Mouse (Mus musculus) left cerebral cortex, postnatal 10 days (tissue): ENCODE data around the gene Dnajb4. TPM values are rescaled to one million over a fixed set of nuclear protein-coding genes. Genes with fewer than 3 reads are reported as not detected.
"Not testable (repeated sequence)": the region's sequence is repeated elsewhere in the genome, so short reads cannot be mapped to it uniquely, and the experiment has no call there.

Source experiments
- DNase-seq, 2 experiments: peaks; one replicate each; pipeline ENCODE4 v3.0.0; 2021 to 2022; ENCODE audit warnings: low spot score in 2 of 2, mixed read lengths in 1 of 2; ENCODE audit errors: extremely low spot score in 1 of 2
- intact Hi-C: fragments of 180-260 bp; cut with DNase I; formaldehyde crosslinking; loops from one replicate; pipeline ENCODE4 v1.15.1; 2025
- total RNA-seq, 2 experiments: library from RNA; stranded (reverse); gene quantifications; 2 replicates each; pipeline ENCODE4 v1.2.3; 2021

The Dnajb4 gene
- total RNA-seq = 10 to 100 TPM; 47.4 to 51.2 TPM

GRCm38 (mm10) chr3:152209967-152210634 lies at the start of gene Dnajb4, which contains the start of gene Fubp1:
TSS of gene Dnajb4 (minus strand) at chr3:152210302.
TSS of gene Fubp1 (plus strand) at chr3:152210422.
- intact Hi-C loops = loop anchor here (5.0 kb wide), 1 partner anchor 98 kb away; no protein-coding TSS in a partner anchor
- peak; percentile 99 to 100 for DNase-seq

DNA sequence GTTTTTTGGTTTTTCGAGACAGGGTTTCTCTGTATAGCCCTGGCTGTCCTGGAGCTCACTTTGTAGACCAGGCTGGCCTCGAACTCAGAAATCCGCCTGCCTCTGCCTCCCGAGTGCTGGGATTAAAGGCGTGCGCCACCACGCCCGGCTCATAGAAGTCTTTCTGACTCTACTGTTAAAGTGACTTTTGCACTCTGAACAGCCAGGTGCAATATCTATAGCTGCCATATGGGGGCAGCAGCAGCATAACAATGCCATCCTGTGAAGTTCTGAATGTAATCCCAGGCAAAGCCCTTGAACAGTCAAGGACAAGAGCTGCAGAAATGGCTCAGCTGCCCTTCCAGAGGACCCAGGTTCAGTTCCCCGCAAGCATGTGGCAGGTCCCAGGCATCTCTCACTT lies 49.3 kb upstream of the Dnajb4 start:
- intact Hi-C loops = not testable (repeated sequence)
- DNase-seq = peak; percentile 52 to 73

GRCm38 (mm10) chr3:152257528-152257927 lies 47.4 kb upstream of the Dnajb4 start:
- no peak for DNase-seq

GRCm38 (mm10) chr3:152250487-152250886 lies 40.4 kb upstream of the Dnajb4 start:
- intact Hi-C loops = no loop called here
- DNase-seq = no peak

More at GRCm38 (mm10) chr3:152257528-152257927, 47.4 kb upstream of the Dnajb4 start:
- intact Hi-C loops = no loop called here

- intact Hi-C loops = no loop called here
- DNase-seq = no peak
These were observed 37.6 kb upstream of the Dnajb4 start for GRCm38 (mm10) chr3:152247708-152248107.

DNA sequence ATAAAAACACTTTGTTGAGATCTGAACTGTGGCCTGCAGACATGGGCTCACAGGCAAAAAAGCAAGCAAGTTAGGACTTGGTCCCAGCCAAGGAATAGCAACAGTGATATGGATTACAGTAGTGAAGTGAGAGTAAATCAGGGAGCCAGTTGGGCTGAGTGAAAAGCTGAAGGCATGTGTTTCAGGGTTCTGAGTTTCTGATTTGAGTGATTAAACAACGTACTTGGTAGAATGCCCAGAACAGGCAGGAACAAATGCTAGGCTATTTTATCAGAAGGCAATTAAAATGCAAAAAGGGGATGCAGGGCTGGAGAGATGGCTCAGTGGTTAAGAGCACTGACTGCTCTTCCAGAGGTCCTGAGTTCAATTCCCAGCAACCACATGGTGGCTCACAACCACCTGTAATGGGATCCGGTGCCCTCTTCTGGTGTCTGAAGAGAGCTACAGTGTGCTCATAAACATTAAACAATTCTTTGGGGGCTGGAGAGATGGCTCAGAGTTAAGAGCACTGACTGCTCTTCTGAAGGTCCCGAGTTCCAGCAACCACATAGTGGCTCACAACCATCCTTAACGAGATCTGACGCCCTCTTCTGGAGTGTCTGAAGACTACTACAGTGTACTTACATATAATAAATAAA lies 35.3 kb upstream of the Dnajb4 start:
- intact Hi-C loops = no loop called here
- no peak for DNase-seq

DNA sequence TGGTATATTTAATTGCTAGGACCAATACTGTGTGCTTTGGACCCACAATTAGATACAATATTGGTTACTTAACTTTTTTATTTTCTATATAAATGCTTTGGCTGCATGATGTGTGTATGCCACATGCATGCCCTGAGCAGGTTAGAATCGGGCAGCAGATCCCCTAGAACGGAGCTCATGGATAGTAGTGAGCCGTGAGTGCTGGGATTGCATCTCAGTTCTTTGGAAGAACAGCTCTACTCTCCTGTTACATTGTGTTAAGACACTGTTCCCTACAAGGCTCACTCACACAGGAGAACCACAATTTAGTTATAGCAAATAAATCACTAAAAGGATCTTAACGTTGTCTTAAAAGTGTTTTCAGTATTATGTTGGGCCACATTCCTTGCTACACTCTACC lies 33.2 kb upstream of the Dnajb4 start:
- intact Hi-C loops = no loop called here

GRCm38 (mm10) chr3:152241098-152241497 lies 31.0 kb upstream of the Dnajb4 start:
- intact Hi-C loops = no loop called here
- no peak for DNase-seq

More for the DNA sequence above, 33.2 kb upstream of the Dnajb4 start:
- DNase-seq = no peak

GRCm38 (mm10) chr3:152239592-152239991 lies 29.5 kb upstream of the Dnajb4 start:
- no peak for DNase-seq
- intact Hi-C loops = no loop called here

DNA sequence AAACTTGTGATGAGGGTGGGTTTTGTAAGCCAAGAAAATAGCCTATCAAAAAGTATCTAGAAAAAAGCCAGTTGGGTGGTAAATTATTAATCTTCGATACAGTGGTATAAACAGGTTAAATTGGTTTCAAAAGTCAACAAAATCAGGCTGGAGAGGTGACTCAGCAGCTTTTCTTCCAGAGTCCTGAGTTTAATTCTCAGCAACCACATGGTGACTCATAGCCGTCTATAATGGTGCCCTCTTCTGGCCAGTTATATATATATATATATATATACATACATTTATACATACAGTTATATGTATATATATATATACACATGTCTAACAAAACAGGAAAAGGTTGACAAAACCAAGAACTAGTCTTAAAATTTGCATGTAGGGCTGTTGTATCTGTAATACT lies 28.7 kb upstream of the Dnajb4 start:
- no peak for DNase-seq
- intact Hi-C loops = no loop called here

- DNase-seq = no peak
- intact Hi-C loops = no loop called here
These were observed 25.7 kb upstream of the Dnajb4 start for GRCm38 (mm10) chr3:152235805-152236204.

DNA sequence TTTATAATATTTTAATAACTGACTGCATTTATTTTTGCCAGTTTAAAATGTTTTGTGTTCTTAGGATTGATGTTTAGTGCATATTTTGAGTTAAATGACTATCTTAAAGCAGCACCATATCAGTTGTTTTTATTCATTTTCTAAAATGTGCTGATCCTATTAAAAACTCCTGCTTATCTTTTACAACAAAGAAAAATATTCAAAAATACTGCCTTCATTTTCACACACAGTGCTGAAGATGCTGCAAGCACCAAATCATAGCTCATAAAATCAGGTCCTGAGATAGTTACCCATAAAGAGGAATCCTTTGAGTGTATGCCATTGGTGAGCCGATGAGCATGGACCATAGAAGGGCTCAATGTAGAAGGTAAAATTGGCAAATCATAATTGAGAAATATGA lies 25.1 kb upstream of the Dnajb4 start:
- no peak for DNase-seq
- intact Hi-C loops = no loop called here

DNA sequence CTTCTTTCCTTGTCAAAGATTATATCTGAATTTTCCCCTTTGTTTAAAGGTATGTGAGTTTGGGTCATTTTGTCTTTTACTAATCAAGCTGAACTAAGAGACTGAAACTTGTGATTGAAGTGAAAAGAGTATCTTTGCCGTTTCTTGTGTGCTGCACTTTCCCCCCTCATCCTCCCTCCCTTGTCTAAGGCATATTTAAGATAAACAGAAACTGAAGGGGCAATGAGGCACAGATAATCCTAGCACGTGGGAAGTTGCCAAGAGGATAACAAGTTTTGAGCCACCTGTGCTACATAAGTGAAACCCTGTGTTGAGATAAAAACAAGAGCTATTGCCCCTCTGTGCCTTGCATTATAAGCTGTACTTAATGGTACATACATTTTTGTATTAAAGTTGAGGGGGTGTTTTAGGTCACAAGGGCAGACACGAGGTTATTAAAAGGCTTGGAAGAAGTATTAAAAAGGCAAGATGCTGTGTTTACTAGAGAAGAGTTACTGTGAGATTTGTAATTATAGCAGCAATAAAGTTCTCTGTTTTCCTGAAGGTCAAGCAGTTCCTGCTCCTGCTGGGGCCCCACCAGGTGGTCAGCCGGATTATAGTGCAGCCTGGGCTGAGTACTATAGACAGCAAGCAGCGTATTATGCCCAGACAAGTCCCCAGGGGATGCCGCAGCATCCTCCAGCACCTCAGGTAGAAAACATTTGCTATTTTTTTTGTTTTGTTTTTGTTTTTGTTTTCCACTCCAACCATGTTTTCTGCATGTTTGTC lies 21.4 kb upstream of the Dnajb4 start:
- intact Hi-C loops = loop anchor here (2.0 to 5.0 kb wide), 2 partner anchors 13 to 141 kb away; no protein-coding TSS in a partner anchor
- DNase-seq = peak in 1 of 2 experiments; percentile 30

- intact Hi-C loops = no loop called here
- no peak for DNase-seq
These were observed 19.2 kb upstream of the Dnajb4 start for GRCm38 (mm10) chr3:152229271-152229670.

DNA sequence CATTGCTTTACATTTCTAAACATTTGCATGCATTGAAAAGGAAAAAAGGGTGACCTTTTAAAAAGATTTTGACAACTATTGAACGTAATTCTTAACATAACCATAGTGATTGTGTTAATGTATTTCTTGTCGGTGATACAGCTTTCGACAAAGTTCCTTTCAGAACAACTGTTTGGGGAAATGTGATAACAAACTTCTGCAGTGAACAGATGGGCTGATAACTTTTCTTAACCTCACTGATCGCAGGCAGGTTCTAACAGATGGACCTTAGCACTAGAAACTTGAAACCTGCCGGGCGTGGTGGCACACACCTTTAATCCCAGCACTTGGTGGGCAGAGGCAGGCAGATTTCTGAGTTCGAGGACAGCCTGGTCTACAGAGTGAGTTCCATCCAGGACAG lies 18.7 kb upstream of the Dnajb4 start:
- intact Hi-C loops = no loop called here
- DNase-seq = no peak

DNA sequence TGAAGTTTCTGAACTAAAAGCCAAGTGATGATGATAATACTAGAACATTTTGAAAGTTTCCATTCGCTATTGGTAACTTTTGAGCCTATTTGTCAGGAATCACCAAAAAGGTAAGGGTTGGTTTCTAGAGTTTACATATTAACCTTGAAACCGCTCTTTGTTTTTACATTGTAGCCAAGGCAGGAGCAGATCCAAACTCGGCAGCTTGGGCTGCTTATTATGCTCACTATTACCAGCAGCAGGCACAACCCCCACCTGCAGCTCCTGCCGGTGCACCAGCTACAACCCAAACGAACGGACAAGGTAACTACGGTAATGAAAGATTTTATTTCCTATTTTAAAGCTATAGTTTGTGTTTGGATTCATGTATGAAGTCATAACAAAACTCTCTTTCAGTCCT lies 15.8 kb upstream of the Dnajb4 start:
- intact Hi-C loops = no loop called here

GRCm38 (mm10) chr3:152224918-152225317 lies 14.8 kb upstream of the Dnajb4 start:
- intact Hi-C loops = no loop called here
- DNase-seq = no peak

More for the DNA sequence above, 15.8 kb upstream of the Dnajb4 start:
- no peak for DNase-seq

- intact Hi-C loops = loop anchor here (5.0 kb wide), 1 partner anchor 101 kb away; no protein-coding TSS in a partner anchor
- no peak for DNase-seq
These were observed 3.3 kb upstream of the Dnajb4 start for GRCm38 (mm10) chr3:152213416-152213815.

DNA sequence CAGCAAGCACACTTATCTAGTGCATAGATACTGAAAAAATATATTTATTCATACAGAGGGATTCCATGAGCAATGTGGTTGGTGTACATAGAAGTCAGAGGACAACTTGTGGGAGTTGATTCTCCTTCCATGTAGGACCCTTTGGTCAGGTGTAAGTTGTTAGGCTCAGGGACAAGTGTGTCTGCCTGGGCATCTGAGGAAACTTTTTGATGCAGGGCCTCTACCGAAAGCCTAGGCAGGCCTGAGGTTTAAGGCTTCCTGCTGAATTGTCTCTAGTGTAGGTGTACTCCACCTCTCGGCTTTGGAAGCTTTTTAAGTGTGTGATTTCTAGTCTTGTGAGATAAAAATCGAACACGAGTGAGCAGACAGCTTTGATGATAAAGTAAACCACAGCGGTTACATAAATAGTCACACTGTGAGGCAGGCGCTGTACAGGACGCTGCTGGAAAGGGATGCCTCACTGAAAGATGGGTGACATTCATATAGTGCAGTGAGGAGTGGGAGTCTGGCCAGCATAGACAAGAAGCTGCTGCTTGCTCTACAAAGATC lies 1.7 kb upstream of the Dnajb4 start:
- no peak for DNase-seq
- intact Hi-C loops = loop anchor here (5.0 kb wide), 1 partner anchor 100 kb away; no protein-coding TSS in a partner anchor
